Mouse (Mus musculus): ENCODE data around the gene Zbtb18. TPM values are rescaled to one million over a fixed set of nuclear protein-coding genes. Genes with fewer than 3 reads are reported as not detected.

Zbtb18 gene
- 100 to 1,000 TPM; 740 to 795 TPM for total RNA-seq (2021)

GRCm38 (mm10) chr1:177442196-177442808 is at the start of gene Zbtb18:
Gene Zbtb18, plus strand, starts transcription at chr1:177442351.
- intact Hi-C loops (cut with DNase I) = loop anchor here (5.0 kb wide), 3 partner anchors 185 to 565 kb away; partner anchors contain the start of gene Akt3
- DNase-seq = no peak

- DNase-seq = no peak
- intact Hi-C loops (cut with DNase I) = no loop called here
Observed at GRCm38 (mm10) chr1:177397455-177397854, 44.7 kb upstream of the Zbtb18 start.

DNA sequence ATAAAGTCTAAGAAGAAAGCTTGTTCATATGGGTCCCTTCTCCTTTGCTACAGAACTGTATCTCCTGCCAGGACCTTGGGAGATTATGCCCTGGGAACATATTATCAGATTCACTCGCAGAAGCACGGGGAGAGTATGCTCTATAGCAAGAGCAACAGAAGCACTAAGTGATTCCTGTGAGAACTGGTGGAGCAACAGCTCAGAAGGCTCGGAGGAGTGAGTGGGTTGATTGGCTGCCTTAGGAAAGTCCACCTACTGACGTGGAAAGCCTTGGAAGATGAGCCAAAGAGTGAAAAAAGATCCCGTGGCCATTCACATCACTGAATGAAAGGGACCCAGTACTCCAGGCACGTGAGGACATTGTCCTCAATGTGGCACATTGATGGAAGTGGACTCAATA is 37.0 kb upstream of the Zbtb18 start:
- intact Hi-C loops (cut with DNase I) = no loop called here
- DNase-seq = no peak

- no peak for DNase-seq
- intact Hi-C loops (cut with DNase I) = no loop called here
Observed at GRCm38 (mm10) chr1:177408690-177409089, 33.5 kb upstream of the Zbtb18 start.

- intact Hi-C loops (cut with DNase I) = no loop called here
- DNase-seq = no peak
Observed at GRCm38 (mm10) chr1:177410769-177411348, 31.3 kb upstream of the Zbtb18 start.

DNA sequence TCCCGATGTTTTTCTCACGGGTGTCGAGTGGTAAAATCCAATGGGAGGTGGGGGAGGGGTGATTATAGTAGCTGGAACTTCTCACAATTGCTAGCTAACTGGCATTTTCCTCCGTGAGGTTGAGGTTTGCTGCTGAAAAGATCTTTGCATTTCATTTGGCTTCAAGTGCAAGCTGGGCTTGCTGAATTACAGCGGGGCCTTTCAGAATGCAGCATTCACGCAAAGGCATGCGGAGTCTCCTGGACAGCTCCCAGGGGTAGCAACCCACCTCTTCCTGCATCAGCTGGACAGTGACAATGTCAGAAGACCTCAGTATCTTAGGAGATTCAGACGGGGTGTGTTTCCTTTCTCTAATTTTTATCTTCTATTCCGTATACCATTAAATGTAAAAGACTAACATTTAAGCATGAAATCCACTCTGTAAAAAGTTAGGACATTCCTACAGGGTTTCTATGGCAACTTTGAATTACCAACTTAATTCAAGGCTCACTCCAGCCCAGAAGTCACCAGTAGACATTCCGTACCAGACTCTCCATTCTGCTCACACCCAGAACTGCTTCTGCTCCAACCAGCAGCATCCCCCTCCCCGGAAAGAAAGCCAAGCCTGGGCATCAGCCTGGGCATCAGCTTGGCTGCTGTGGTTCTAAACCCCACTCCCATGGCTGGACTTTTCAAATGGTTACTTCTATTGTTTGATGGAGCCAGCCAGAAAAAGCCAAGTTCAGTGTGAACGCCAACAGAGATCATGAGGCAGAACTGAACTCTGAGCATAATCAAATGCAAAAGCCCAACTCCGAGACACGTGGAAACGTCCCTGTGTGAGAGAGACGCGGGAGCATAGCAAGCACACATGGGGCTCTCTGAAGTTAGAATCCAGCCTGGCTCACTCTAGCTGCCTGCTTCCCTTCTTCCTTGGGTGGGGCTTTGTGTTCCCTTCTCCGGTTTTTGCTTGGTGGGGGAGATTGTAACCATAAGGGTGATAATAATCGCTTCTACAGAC is 30.5 kb upstream of the Zbtb18 start:
- intact Hi-C loops (cut with DNase I) = no loop called here
- peak; percentile 59 for DNase-seq

- no peak for DNase-seq
- intact Hi-C loops (cut with DNase I) = no loop called here
Observed at GRCm38 (mm10) chr1:177419331-177419730, 22.8 kb upstream of the Zbtb18 start.

GRCm38 (mm10) chr1:177420126-177420525 is 22.0 kb upstream of the Zbtb18 start:
- intact Hi-C loops (cut with DNase I) = no loop called here
- peak; percentile 45 for DNase-seq

GRCm38 (mm10) chr1:177427862-177428261 is 14.3 kb upstream of the Zbtb18 start:
- intact Hi-C loops (cut with DNase I) = no loop called here
- DNase-seq = no peak

GRCm38 (mm10) chr1:177428338-177428737 is 13.8 kb upstream of the Zbtb18 start:
- intact Hi-C loops (cut with DNase I) = no loop called here
- DNase-seq = no peak

DNA sequence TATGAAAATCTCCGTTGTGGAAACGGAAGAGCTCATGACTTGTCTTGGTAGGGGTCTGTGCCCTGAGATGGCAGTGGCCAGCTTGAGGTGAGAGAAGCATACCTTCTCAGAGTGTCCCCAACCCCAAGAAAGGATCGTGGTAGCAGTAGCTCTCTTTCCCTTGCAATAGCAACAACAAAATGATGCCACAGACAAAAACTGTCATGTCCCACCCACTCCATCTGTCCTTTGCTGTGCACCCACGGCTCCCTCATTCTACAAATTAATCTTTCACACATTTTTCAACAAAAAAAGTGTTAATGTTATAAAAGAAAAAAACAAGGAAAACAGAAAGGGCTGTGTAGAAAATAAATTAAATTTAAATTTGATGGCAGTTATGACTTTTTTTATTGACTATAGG is 13.1 kb upstream of the Zbtb18 start:
- intact Hi-C loops (cut with DNase I) = no loop called here
- no peak for DNase-seq

DNA sequence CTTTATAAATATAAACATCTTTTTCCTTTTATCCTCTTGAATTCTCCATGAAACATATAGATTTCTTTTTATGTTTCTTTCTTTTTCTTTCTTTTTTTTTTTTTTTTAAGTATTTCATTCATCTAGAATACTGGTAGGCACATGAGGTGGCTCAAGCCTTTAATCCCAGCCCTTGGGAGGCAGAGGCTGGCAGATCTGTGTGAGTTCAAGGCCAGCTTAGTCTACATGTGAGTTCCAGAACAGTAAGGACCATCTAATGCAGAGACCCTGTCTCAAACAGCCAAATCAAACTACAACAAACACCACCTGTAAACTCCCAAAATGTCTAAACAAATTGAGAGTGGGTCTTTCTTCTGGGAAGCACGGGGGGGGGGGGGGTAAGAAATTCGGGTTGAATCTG is 1.7 kb upstream of the Zbtb18 start:
- intact Hi-C loops (cut with DNase I) = loop anchor here (5.0 kb wide), 3 partner anchors 183 to 563 kb away; partner anchors contain the start of gene Akt3
- DNase-seq = no peak

DNA sequence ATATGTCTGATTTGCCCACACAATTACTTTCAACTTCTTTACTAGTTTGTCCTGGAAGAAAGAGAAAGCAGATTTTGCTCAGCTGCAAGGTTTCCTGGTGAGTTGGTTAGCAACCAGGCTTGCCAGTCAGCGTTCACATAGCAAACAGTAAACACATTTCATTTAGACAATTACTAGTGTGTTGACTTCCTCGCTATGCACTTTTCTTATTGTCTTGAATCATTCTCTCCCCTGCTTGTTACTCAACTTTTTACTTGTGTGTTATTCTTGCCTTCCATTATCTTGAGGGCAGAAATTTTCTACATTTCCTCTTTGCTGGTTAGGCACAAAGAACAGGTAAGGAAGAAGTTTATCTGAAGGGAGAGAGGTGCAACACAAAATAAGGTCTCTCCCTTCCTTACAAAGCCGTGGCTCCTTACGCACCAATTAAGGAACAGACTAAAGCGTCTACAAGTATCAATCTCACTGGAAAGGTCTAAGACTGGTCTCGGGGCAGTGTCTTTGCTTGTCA is 1.1 kb upstream of the Zbtb18 start:
- intact Hi-C loops (cut with DNase I) = loop anchor here (5.0 kb wide), 3 partner anchors 184 to 564 kb away; partner anchors contain the start of gene Akt3
- DNase-seq = no peak

DNA sequence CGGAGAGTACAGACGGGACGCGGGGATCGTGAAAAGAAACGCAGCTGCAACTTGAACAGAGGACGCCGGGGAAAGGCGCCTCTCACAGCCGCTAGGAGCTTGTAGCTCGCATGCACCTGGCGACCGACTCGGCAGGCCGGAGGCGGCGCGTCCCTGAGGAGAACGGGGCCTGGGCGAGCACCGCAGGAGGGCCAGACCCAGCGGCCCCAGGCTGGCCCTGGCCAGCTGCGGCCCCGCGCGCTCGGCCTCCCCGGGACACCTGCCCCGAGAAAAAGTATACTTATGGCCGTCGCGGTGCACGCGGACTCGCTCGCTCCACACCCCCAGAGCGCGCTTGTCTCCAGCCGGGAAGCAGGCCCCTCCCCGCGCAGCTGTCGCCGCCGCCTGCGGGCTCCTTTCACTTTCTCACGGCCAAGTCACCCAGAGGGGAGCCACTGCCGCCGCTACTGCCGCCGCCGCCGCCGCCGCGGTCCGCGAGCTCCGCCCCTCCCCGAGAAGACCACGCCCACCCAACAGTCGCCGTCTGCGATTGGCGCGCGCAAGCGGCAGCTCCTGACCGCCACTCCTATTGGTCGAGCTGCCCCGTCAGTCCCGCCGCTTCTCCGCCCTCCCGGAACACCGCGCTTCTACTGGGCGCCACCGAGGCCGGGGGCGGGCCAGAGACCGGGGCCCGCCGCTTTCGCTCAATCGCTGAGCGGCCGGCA is 507 bp upstream of the Zbtb18 start:
- intact Hi-C loops (cut with DNase I) = loop anchor here (5.0 kb wide), 3 partner anchors 184 to 564 kb away; partner anchors contain the start of gene Akt3
- peak; percentile 99 for DNase-seq

- peak; percentile 36 for DNase-seq
- intact Hi-C loops (cut with DNase I) = loop anchor here (5.0 kb wide), 3 partner anchors 186 to 566 kb away; partner anchors contain the start of gene Akt3
Observed at GRCm38 (mm10) chr1:177442821-177443723, 921 bp downstream of the Zbtb18 start.

DNA sequence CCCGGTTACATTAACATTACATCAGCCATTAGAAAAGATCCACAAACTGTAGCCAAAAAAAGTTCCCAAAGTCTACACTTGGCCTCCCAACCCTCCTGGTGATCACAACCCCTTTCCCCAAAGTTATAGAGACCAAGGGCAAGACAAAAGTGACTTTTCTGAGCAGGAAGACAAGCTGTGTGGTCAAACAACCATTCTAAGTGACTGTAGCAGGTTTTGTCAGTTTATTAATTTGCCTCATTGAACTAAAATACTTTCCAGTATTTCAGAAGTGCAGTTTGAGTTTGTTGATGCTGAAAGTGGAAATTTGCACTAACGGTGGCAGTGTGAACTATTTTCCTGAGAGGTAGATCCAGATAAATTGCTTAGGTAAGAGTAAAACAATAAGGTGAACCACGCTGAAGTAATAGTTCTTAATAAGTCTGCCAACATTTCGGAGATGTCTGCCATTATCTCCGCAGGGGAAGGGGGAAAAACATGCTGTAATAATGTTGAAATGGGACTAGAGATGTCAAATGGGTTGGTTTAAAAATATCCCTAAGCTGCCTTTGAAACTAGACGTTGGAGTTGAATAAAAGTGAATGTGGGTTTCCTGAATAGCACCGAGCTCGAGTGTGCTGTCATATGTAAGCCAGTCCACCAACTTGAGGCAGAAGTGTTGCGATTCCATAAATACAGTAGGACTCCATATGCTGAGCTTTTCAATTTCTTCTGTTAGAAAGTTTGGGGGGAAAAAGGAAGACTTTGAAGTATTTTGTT is 1.8 kb downstream of the Zbtb18 start:
- no peak for DNase-seq
- intact Hi-C loops (cut with DNase I) = loop anchor here (5.0 kb wide), 3 partner anchors 187 to 567 kb away; partner anchors contain the start of gene Akt3

- intact Hi-C loops (cut with DNase I) = loop anchor here (5.0 kb wide), 3 partner anchors 187 to 567 kb away; partner anchors contain the start of gene Akt3
- peak; percentile 81 for DNase-seq
Observed at GRCm38 (mm10) chr1:177444483-177444810, 2.3 kb downstream of the Zbtb18 start.

- intact Hi-C loops (cut with DNase I) = loop anchor here (5.0 kb wide), 3 partner anchors 188 to 568 kb away; partner anchors contain the start of gene Akt3
- no peak for DNase-seq
Observed at GRCm38 (mm10) chr1:177444941-177445340, 2.8 kb downstream of the Zbtb18 start.
